Mouse (Mus musculus) heart, embryonic 16.5 days (tissue): ENCODE measurements at regions not wholly inside any gene's neighbourhood (a gene's known extent, or its start where the extent isn't known, plus 50 kb on each side); places are given as distances from the start of the nearest gene placed in this dataset.

Experiments used
- ATAC-seq: fragments of 200-750 bp; cut with Nextera tagmentation; replicated peaks from 2 replicates; pipeline ENCODE4 v1.8.0; 2017; ENCODE audit warnings: moderate number of reproducible peaks; ENCODE audit not compliant: insufficient read depth, low FRiP score; ENCODE audit errors: extremely low read depth
- H3K27ac ChIP-seq: fragments of 300-500 bp; sonication (generic); 2 replicates; pipeline ENCODE4 v1.5.1; 2014; ENCODE audit warnings: mild to moderate bottlenecking, low read length, control low read depth, moderate library complexity
- H3K27me3 ChIP-seq: fragments of 300-500 bp; sonication (generic); 2 replicates; pipeline ENCODE4 v1.6.1; 2014; ENCODE audit warnings: low read length, mixed read lengths; ENCODE audit not compliant: control insufficient read depth, insufficient read depth
- H3K36me3 ChIP-seq: fragments of 300-500 bp; sonication (generic); 2 replicates; pipeline ENCODE4 v1.6.1; 2014; ENCODE audit not compliant: control insufficient read depth, insufficient read depth
- H3K4me1 ChIP-seq: fragments of 300-500 bp; sonication (generic); 2 replicates; pipeline ENCODE4 v1.6.1; 2014; ENCODE audit warnings: low read length, mixed read lengths; ENCODE audit not compliant: control insufficient read depth, insufficient read depth
- H3K4me2 ChIP-seq: fragments of 300-500 bp; sonication (generic); 2 replicates; pipeline ENCODE4 v1.6.1; 2014; ENCODE audit warnings: low read depth, mild to moderate bottlenecking, control low read depth, low read length
- H3K4me3 ChIP-seq: fragments of 300-500 bp; sonication (generic); 2 replicates; pipeline ENCODE4 v1.5.1; 2014; ENCODE audit warnings: mild to moderate bottlenecking, control low read depth, low read length
- H3K9ac ChIP-seq: fragments of 300-500 bp; sonication (generic); 2 replicates; pipeline ENCODE4 v1.6.1; 2014; ENCODE audit warnings: low read length, control low read depth
- H3K9me3 ChIP-seq: fragments of 300-500 bp; sonication (generic); replicated peaks from 2 replicates; pipeline ENCODE4 v1.6.1; 2016; ENCODE audit warnings: low read length; ENCODE audit not compliant: control insufficient read depth
- WGBS: fragments of 180-500 bp; shearing (Covaris S2); extraction: QIAGEN DNeasy Blood & Tissue Kit; methylation state at CpG from one replicate; pipeline ENCODE4 v1.1.7; 2014; 5-methylcytosine and 5-hydroxymethylcytosine counted together

GRCm38 (mm10) chr6:52413639-52414038 lies 100.3 kb downstream of the Evx1 start:
- Histone ChIP-seq H3K4me2 (no peak overlapping the region), H3K27ac (no peak overlapping the region), H3K9me3 (0 out of 2 replicates have a peak, but pooled peaks cover 2% of the 10 kb centered on the region), H3K4me1 (peaks cover 10% of the 10 kb centered on the region), H3K4me3 (no peak overlapping the region), H3K36me3 (no peaks in the 10 kb centered on the region), H3K9ac (no peak overlapping the region), H3K27me3 (no peaks in the 10 kb centered on the region)
- ATAC-seq = no peak
- WGBS = 80% methylated on average over 4 of the region's 4 CpGs

- Histone ChIP-seq H3K36me3 (no peaks in the 10 kb centered on the region), H3K27ac (no peak overlapping the region), H3K9ac (no peak overlapping the region), H3K4me3 (no peak overlapping the region), H3K4me1 (peaks cover 11% of the 10 kb centered on the region), H3K9me3 (0 out of 2 replicates have a peak, but pooled peaks cover 2% of the 10 kb centered on the region), H3K27me3 (no peaks in the 10 kb centered on the region), H3K4me2 (no peak overlapping the region)
- ATAC-seq = no peak
- 91% methylated on average over 14 of the region's 14 CpGs for WGBS
Observed at GRCm38 (mm10) chr6:52415341-52415946, 102.1 kb downstream of the Evx1 start.

DNA sequence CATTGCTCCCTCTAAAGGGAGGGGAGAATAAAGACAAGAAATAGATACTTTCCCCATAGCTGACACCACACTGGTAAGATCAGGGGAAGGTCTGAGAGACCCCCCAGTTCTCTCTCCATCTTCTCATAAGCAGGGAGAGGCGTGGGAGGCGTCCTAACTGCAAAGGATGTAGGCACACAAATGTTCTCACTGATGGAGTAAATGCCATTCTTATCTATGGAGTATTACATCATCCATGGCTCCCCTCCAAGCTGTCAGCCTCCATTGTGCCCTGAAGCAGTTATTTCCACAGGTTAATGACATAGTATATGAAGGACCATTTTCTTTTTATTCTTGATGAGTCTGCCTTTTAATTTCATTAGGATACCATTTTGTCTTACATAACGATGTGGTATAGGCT lies 103.2 kb downstream of the Evx1 start:
- 0 out of 2 replicates have a peak, but pooled peaks cover 2% of the 10 kb centered on the region for H3K9me3 ChIP-seq
- ATAC-seq = no peak; the same call in 1 of the 2 replicates
- H3K4me2 ChIP-seq = no peak overlapping the region
- H3K36me3 ChIP-seq = no peaks in the 10 kb centered on the region
- H3K27ac ChIP-seq = no peak overlapping the region
- no peak overlapping the region for H3K4me3 ChIP-seq
- 39% methylated on average over 3 of the region's 3 CpGs for WGBS
- H3K9ac ChIP-seq = no peak overlapping the region
- H3K27me3 ChIP-seq = no peaks in the 10 kb centered on the region
- peaks cover 11% of the 10 kb centered on the region for H3K4me1 ChIP-seq

DNA sequence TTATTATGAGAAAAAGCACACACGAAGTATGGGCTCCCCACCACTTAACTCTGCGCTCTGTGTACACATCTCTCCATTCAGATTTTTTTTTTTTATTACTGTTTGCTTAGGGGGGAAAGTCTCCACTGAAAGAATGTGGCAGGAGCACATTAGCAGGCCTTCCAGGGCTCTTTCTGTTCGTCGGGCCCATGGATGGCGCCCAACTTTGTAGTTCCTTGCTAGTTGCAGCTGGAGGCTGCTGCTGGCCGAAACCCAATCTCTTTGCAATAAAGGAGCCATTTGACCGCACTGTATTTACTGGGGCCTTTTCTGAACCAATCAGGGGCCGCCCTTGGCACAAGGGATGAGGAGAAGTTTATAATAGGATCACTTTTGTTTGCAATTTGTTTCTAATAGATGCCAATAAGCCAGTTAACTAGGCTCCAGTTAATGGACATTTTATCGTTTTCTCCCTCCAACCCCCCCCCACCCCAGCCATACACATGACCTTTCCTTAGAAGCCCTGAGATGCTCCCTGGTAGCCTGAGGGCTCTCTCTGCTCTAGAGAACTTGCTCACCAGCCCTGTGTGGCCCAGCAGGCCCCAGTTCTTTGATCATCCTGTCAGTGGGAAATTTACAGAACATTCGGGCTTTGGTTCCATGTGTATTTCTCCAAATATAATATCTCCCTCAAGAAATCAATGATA lies 104.3 kb downstream of the Evx1 start:
- H3K9ac ChIP-seq = no peak overlapping the region
- peaks cover 11% of the 10 kb centered on the region for H3K4me1 ChIP-seq
- H3K9me3 ChIP-seq = 0 out of 2 replicates have a peak, but pooled peaks cover 2% of the 10 kb centered on the region
- no peaks in the 10 kb centered on the region for H3K27me3 ChIP-seq
- WGBS = 74% methylated on average over 10 of the region's 10 CpGs
- no peak overlapping the region for H3K27ac ChIP-seq
- no peak overlapping the region for H3K4me2 ChIP-seq
- H3K36me3 ChIP-seq = no peaks in the 10 kb centered on the region
- H3K4me3 ChIP-seq = no peak overlapping the region
- ATAC-seq = no peak

- H3K9me3 ChIP-seq = 0 out of 2 replicates have a peak, but pooled peaks cover 2% of the 10 kb centered on the region
- H3K36me3 ChIP-seq = no peaks in the 10 kb centered on the region
- 46% methylated on average over 12 of the region's 12 CpGs for WGBS
- ATAC-seq = no peak
- no peak overlapping the region for H3K4me3 ChIP-seq
- H3K27ac ChIP-seq = no peak overlapping the region
- H3K9ac ChIP-seq = no peak overlapping the region
- H3K4me2 ChIP-seq = no peak overlapping the region
- H3K4me1 ChIP-seq = peaks cover 11% of the 10 kb centered on the region
- no peaks in the 10 kb centered on the region for H3K27me3 ChIP-seq
Observed at GRCm38 (mm10) chr6:52418451-52419170, 105.3 kb downstream of the Evx1 start.

- Histone ChIP-seq H3K27ac (no peak overlapping the region), H3K4me2 (no peak overlapping the region), H3K9me3 (no peaks in the 10 kb centered on the region), H3K4me3 (no peak overlapping the region), H3K4me1 (peaks cover 11% of the 10 kb centered on the region), H3K36me3 (no peaks in the 10 kb centered on the region), H3K27me3 (no peaks in the 10 kb centered on the region), H3K9ac (no peak overlapping the region)
- WGBS = 92% methylated on average over 7 of the region's 7 CpGs
- ATAC-seq = no peak
Observed at GRCm38 (mm10) chr6:52420276-52420970, 107.1 kb downstream of the Evx1 start.

GRCm38 (mm10) chr6:52421771-52422170 lies 108.5 kb downstream of the Evx1 start:
- H3K27me3 ChIP-seq = no peaks in the 10 kb centered on the region
- no peak for ATAC-seq
- no peak overlapping the region for H3K4me2 ChIP-seq
- no peaks in the 10 kb centered on the region for H3K36me3 ChIP-seq
- WGBS = 78% methylated on average over 6 of the region's 6 CpGs
- H3K4me1 ChIP-seq = peaks cover 6% of the 10 kb centered on the region
- no peak overlapping the region for H3K9ac ChIP-seq
- no peak overlapping the region for H3K4me3 ChIP-seq
- no peak overlapping the region for H3K27ac ChIP-seq
- H3K9me3 ChIP-seq = no peaks in the 10 kb centered on the region

DNA sequence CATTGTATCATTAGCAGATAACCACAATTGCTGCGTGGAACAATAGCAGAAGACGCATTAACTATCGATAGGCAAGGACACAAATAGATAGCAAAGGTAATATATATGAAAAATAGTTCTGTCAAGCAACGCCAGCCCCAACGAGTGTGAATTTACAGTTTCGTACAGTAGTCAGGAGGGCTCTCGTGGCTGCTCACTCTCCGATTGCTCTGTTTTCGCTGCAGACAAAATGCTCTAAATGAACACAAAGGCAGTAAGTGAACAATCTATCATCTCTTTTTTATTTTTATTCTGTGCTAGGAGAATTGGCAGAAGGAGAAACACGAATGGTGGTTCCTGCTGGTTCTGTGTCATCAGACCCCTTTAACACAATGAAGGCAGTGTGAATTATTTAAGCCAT lies 109.4 kb downstream of the Evx1 start:
- no peaks in the 10 kb centered on the region for H3K9me3 ChIP-seq
- H3K4me3 ChIP-seq = no peak overlapping the region
- peaks cover 6% of the 10 kb centered on the region; the same call in 1 of the 2 replicates for H3K4me1 ChIP-seq
- H3K4me2 ChIP-seq = no peak overlapping the region
- WGBS = 86% methylated on average over 10 of the region's 10 CpGs
- no peak for ATAC-seq
- H3K9ac ChIP-seq = no peak overlapping the region
- no peak overlapping the region for H3K27ac ChIP-seq
- H3K36me3 ChIP-seq = no peaks in the 10 kb centered on the region
- H3K27me3 ChIP-seq = no peaks in the 10 kb centered on the region
